Mouse (Mus musculus) adrenal gland (tissue): Measurements from ENCODE around the gene Sptbn1.

ENCODE experiments used
- intact Hi-C: fragments of 180-260 bp; cut with DNase I; formaldehyde crosslinking; loops from one replicate; pipeline ENCODE4 v1.15.1; 2025

The Sptbn1 gene

GRCm38 (mm10) chr11:30175623-30176022 is 92.4 kb downstream of the Sptbn1 start:
- intact Hi-C loops: no loop called here

GRCm38 (mm10) chr11:30171586-30172178 is 96.3 kb downstream of the Sptbn1 start:
- intact Hi-C loops: no loop called here

- intact Hi-C loops: no loop called here
Measured at GRCm38 (mm10) chr11:30171184-30171583, 96.8 kb downstream of the Sptbn1 start.

- intact Hi-C loops: no loop called here
Measured at GRCm38 (mm10) chr11:30166551-30166922, 101.4 kb downstream of the Sptbn1 start.

- intact Hi-C loops: loop anchor here (2.0 kb wide), 1 partner anchor 13 kb away; no protein-coding TSS in a partner anchor
Measured at GRCm38 (mm10) chr11:30165861-30166550, 102.0 kb downstream of the Sptbn1 start.

GRCm38 (mm10) chr11:30164515-30165214 is 103.3 kb downstream of the Sptbn1 start:
- intact Hi-C loops: loop anchor here (2.0 to 5.0 kb wide), 2 partner anchors 14 to 38 kb away; no protein-coding TSS in a partner anchor

GRCm38 (mm10) chr11:30163870-30164269 is 104.1 kb downstream of the Sptbn1 start:
- intact Hi-C loops: loop anchor here (2.0 to 5.0 kb wide), 2 partner anchors 15 to 38 kb away; no protein-coding TSS in a partner anchor

- intact Hi-C loops: loop anchor here (5.0 kb wide), 1 partner anchor 39 kb away; no protein-coding TSS in a partner anchor
Measured at GRCm38 (mm10) chr11:30163081-30163480, 104.9 kb downstream of the Sptbn1 start.

GRCm38 (mm10) chr11:30161744-30162143 is 106.2 kb downstream of the Sptbn1 start:
- intact Hi-C loops: loop anchor here (5.0 kb wide), 1 partner anchor 41 kb away; no protein-coding TSS in a partner anchor

- intact Hi-C loops: loop anchor here (5.0 kb wide), 1 partner anchor 41 kb away; no protein-coding TSS in a partner anchor
Measured at GRCm38 (mm10) chr11:30161173-30161650, 106.8 kb downstream of the Sptbn1 start.

- intact Hi-C loops: loop anchor here (5.0 kb wide), 1 partner anchor 42 kb away; no protein-coding TSS in a partner anchor
Measured at GRCm38 (mm10) chr11:30160625-30161172, 107.3 kb downstream of the Sptbn1 start.

- intact Hi-C loops: loop anchor here (5.0 kb wide), 1 partner anchor 43 kb away; no protein-coding TSS in a partner anchor
Measured at GRCm38 (mm10) chr11:30159545-30160255, 108.3 kb downstream of the Sptbn1 start.

GRCm38 (mm10) chr11:30158028-30158700 is 109.8 kb downstream of the Sptbn1 start:
- intact Hi-C loops: no loop called here

- intact Hi-C loops: no loop called here
Measured at GRCm38 (mm10) chr11:30155887-30156286, 112.1 kb downstream of the Sptbn1 start.

- intact Hi-C loops: no loop called here
Measured at GRCm38 (mm10) chr11:30154980-30155379, 113.0 kb downstream of the Sptbn1 start.

GRCm38 (mm10) chr11:30148888-30149287 is 119.1 kb downstream of the Sptbn1 start:
- intact Hi-C loops: no loop called here

- intact Hi-C loops: no loop called here
Measured at GRCm38 (mm10) chr11:30148378-30148777, 119.6 kb downstream of the Sptbn1 start.

- intact Hi-C loops: no loop called here
Measured at GRCm38 (mm10) chr11:30147882-30148281, 120.1 kb downstream of the Sptbn1 start.

GRCm38 (mm10) chr11:30143090-30143489 is 124.9 kb downstream of the Sptbn1 start:
- intact Hi-C loops: loop anchor here (5.0 kb wide), 1 partner anchor 79 kb away; no protein-coding TSS in a partner anchor
